Mouse (Mus musculus): ENCODE results near the gene Paxx. TPM values are rescaled to one million over a fixed set of nuclear protein-coding genes. Genes with fewer than 3 reads are reported as not detected.

Gene Paxx
- 38.3 and 54.9 TPM in 2 replicates for total RNA-seq (2017)

DNA sequence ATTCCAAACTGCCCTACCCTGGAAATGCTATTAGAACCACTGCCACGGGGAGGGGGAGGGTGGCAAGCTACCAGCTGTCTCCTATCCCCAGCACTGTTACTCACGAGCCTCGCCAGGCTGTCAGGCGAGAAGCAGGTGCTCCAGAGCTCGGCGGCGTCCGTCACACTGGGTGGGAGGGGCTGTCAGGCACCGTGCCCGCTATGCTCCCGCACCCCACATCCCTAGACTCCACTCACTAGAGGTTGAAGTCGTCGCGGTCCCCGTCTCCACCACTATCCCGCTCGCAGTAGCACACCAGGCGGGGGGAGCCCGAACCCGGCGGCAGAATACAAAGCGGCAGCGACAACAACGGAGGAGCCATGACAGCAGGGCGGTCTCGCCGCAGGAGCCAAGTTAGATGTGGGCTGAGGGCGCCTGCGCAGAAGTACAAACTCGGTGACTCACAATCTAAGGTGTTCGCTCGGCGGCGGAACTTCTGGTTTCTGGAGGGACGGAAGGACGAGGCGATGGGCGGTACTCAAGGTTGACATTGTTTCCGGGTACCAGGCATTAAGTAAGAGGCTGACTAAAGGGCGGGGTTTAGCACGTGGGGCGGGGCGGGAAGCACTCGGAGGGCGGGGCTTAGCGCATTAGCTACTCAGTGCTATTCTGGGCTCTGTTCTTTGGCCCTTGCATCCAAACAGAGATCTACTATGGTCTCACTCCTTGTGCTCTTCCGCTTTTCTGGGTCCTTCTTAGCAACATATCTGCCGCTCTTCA lies at the start of gene Paxx:
Gene Paxx (minus strand): TSS at position 544 of the 759 bp plus-strand sequence.
- peak; percentile 88 for ATAC-seq (ENCODE audit: extremely low read depth, insufficient number of reproducible peaks, low FRiP score, poor library complexity, severe bottlenecking)

DNA sequence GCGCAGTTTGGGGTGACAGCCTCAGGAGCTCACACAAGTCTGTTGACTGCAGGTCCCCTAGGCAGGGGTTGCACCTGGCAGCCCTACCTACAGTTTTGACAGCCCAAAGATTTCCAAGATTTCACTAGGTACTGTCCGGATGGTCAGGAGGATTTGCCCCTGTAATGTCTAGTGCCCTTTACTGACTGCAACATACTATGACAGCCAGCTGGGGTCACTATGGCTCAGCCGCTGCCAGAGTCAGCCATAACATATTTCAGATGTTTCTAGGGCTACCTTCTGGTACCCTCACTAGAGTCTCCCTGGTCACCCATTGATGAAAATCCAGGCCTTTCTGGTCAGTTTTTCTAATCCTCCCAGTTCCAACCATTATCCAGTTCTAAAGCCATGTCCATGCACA lies 49.0 kb upstream of the Paxx start:
- ATAC-seq (ENCODE audit: extremely low read depth, insufficient number of reproducible peaks, low FRiP score, poor library complexity, severe bottlenecking), result 0 out of 2 replicates have a peak, but pooled peaks have one; percentile 27

DNA sequence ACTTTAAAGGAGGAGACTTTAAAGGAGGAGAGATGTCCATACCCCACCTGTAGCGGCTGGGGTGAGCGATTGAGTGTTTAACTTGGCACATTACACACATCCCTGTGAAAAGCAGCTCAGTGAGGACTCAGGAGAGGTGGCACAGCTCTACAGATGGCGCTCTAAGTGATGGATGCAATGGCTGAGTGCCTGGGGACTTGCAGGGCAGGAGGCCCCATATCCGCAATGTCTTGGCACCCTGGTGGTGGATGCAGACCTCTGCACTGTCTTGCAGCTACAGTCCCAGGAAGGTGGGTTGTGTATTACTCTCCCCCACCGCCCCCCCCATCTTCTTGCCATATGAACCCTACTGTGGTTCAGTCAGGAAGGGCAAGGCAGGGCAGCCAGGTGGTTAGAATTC lies 46.1 kb upstream of the Paxx start:
- ATAC-seq (ENCODE audit: extremely low read depth, insufficient number of reproducible peaks, low FRiP score, poor library complexity, severe bottlenecking), result no peak

DNA sequence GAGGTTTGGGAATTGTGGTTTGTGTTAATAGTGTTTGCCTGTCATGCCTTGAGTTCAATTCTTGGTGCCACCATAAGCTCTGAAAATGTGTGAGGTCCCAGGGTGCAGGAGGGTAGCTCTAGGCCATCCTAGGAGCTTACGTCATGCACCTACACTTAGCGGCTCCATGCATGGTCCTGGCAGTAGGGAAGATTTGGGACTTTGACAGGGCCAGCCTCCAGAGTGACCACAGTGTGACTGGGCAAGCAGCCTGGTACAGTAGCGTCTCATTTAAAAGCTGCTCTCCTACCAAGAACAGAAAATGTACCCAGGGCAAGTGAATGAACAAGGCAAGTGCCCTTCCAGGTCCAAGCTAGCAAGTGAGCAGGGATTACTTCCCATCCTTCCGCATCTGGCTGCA lies 45.0 kb upstream of the Paxx start:
- ATAC-seq (ENCODE audit: extremely low read depth, insufficient number of reproducible peaks, low FRiP score, poor library complexity, severe bottlenecking), result no peak

DNA sequence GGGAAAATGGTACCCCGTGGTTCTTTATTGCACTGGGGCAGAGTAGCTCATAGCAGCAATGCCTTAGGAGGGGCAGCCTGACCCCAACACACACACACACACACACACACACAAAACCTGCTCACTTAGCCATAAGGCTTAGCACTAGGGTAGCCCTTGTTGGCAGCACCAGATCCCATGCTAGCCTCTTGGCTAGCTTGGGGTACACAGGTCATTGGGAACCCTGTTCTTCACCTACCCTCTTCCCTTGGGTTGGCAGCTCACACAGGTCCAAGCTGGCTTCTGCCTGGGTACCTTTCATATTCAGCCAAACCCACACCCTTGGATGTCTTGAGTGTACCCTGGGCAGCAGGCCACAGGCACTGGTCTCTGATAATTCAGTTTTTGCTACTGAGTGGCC lies 44.1 kb upstream of the Paxx start:
- no peak for ATAC-seq (ENCODE audit: extremely low read depth, insufficient number of reproducible peaks, low FRiP score, poor library complexity, severe bottlenecking)

GRCm38 (mm10) chr2:25504538-25504937 lies 43.6 kb upstream of the Paxx start:
- ATAC-seq (ENCODE audit: extremely low read depth, insufficient number of reproducible peaks, low FRiP score, poor library complexity, severe bottlenecking), result no peak

- no peak for ATAC-seq (ENCODE audit: extremely low read depth, insufficient number of reproducible peaks, low FRiP score, poor library complexity, severe bottlenecking)
These were observed 41.8 kb upstream of the Paxx start for GRCm38 (mm10) chr2:25502726-25503125.

DNA sequence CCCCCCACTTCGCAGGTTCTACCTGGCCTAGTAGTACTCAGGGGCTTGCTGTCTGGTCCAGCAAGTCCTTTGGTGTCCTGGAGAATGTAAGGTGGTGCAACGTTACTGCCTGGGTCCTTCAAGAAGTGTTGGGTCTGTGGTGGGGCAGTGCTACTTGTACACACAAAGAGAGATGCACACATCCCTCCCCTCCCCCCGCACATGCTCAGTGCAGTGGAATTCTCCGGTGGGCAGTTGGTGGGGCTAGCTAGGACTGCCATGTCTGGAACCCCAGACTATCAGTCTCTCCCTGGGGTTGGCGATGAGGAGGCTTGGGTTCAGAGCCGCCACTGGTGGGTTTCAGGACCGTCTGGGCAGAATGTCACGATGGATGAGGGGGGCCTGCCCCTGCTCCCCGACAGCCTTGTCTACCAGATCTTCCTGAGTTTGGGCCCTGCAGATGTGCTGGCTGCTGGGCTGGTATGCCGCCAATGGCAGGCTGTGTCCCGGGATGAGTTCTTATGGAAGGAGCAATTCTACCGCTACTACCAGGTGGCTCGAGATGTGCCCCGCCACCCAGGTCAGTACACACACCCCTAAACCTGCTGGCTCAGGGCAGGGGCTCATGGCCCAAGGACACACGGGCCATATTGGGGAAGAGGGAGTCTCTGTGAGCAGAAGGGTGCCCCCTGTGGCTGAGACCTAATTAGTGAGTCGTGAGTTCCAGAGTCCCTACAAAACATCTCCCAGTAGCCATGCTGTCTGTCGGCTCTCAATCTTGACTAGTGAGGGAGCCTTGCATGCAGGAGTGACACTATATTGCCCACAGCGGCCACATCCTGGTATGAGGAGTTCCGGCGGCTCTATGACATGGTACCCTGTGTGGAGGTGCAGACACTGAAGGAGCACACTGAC lies 40.9 kb upstream of the Paxx start, which contains the start of gene C8g:
Gene C8g (minus strand): TSS at position 127 of the 894 bp plus-strand sequence.
- no peak for ATAC-seq (ENCODE audit: extremely low read depth, insufficient number of reproducible peaks, low FRiP score, poor library complexity, severe bottlenecking)

GRCm38 (mm10) chr2:25500576-25501405 lies 39.9 kb upstream of the Paxx start, which contains the start of gene Fbxw5:
Gene Fbxw5, plus strand, starts transcription at chr2:25500750.
- ATAC-seq (ENCODE audit: extremely low read depth, insufficient number of reproducible peaks, low FRiP score, poor library complexity, severe bottlenecking), result peak; percentile 80

DNA sequence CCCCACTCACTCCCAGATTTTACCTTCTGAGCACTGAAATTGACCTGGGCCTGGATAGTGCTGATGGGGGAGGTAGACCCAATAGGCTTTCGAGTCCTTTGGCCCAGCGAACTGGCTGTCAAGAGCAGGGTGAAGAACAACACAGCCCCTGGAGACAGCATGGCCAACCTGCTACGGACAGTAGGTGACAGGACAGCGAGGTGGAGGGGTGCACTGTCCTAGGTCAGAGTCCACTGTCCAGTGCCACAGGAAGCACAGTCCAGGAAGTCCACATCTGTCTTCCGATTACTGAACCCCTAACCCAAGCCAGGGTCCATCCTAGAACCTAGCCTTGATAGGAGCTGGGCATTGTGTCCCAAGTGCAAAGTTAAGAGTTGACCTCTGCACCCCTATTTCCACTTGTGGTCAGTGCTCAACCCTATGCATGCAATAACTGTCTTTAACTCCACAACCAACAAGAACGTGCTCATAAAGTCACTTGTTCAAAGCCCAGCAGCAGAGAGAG lies 39.2 kb upstream of the Paxx start:
- no peak for ATAC-seq (ENCODE audit: extremely low read depth, insufficient number of reproducible peaks, low FRiP score, poor library complexity, severe bottlenecking)

DNA sequence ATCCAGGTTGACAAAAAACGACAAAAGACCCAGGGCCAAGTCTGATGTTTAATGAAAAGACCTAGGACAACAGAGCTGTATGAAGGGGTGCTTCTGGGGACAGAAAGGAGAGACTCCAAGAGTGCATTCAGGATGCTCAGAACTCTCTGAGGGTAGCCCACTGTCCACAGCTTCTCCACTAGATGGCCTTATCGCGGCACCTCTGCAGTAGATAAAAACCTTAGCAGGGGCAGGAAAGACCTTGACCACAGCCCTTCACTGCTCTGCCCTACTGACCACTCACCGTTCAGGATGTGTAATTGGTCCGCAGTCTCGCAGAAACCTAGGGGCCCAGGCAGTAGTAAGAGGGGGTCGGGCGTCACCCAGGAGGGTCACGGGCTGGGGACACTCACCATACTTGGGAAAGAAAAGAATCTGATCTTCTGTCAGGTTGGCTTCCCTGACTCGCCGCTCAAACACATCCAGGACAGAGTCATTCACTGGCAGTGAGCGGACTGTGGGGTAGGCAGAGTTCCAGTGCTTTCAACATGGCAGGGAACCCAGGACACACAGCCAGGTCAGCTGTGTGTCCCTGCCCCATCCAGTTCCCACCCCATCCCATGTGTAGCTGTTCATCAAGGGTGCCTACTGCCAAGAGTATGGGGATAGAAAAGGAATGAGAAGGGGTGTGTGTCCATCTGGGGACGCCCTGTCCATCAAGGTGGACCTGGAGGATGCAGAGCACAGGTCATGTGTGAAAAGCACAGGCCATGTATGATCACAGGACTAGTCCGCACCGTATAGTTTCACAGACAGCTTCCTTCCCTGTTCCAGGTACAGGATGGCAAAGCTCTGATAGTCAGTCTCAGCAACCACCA lies 38.0 kb upstream of the Paxx start:
- ATAC-seq (ENCODE audit: extremely low read depth, insufficient number of reproducible peaks, low FRiP score, poor library complexity, severe bottlenecking), result no peak

- no peak for ATAC-seq (ENCODE audit: extremely low read depth, insufficient number of reproducible peaks, low FRiP score, poor library complexity, severe bottlenecking)
These were observed 37.1 kb upstream of the Paxx start for GRCm38 (mm10) chr2:25497846-25498575.

DNA sequence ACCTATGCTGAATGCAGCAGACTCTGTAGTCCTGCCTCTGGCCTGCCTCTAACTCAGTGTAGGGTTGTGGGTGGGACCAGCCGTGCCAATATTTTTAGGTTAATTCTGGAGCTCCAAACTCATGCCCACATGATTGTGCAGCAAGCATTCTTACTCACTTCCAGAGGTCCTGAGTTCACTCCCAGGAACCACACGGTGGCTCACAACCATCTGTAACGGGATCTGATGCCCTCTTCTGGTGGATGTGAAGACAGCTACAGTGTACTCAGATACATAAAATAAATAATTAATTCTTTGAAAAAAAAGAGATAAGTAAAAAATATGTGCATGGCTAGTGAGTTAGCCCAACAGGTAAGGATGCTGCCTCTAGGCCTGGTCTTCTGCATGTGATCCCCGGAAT lies 35.6 kb upstream of the Paxx start:
- ATAC-seq (ENCODE audit: extremely low read depth, insufficient number of reproducible peaks, low FRiP score, poor library complexity, severe bottlenecking), result no peak

DNA sequence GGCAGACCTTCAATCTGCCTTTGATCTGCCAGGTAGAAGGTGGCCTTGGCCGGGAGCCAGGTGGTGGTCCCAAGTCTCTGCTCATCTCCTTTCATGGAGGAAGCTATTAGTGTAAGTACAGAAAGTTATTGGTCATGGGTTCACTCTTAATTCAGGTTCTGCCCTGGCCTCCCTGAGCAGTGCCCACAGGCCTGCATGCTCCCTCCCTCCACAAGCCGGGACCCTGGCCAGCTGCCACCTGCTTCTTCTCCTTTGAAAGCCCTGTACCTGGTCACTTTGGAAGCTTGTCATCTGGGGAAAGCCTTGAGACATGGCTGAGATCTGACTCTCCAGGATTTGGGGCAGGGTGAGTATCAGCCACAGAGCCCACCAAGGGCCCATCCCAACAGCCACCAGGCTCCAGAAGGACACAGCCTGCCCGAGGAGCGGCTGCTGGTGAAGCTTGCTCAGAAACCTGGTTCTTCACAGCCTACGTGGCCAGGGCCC lies 32.6 kb upstream of the Paxx start, which contains the start of gene Lcn12:
Gene Lcn12 (minus strand): TSS at position 436 of the 486 bp plus-strand sequence.
- no peak for ATAC-seq (ENCODE audit: extremely low read depth, insufficient number of reproducible peaks, low FRiP score, poor library complexity, severe bottlenecking)

DNA sequence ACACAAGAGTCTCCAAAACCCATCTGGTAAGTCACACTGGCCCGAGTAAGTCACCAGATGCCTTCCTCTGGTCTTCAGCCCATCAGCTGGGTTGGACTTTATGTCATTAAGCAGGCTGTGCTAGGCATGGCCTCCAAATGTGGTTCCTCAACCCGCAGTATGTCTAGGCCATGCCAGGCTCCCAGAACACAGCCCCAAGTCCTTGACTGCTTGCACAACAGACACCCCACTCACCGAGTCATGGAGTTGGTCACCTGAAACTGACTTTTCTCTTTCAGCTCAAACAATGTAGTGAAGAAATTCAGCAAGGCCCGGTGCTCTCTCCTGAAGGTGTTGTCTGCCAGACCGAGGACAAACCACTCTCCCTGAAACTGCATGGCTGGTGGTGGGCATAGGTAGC lies 32.1 kb upstream of the Paxx start:
- ATAC-seq (ENCODE audit: extremely low read depth, insufficient number of reproducible peaks, low FRiP score, poor library complexity, severe bottlenecking), result no peak

DNA sequence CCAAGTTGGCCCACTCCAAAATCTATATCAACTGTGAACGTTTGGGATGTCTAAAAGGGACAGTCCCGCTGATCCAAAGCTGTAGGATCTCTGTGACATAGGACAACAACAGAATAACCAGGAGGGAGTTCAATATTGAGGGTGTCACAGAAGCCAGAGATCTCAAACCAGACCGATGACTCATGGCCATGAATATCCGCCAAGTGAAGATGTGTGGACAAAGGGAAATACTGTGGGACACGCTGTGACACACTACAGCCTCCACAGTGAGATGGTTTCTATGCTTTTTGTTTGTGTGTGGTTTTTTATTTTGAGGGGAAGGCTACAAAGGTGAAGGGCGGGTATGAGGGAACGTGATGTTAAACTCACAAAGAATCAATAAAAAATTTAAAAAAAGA lies 27.8 kb upstream of the Paxx start:
- no peak for ATAC-seq (ENCODE audit: extremely low read depth, insufficient number of reproducible peaks, low FRiP score, poor library complexity, severe bottlenecking)

DNA sequence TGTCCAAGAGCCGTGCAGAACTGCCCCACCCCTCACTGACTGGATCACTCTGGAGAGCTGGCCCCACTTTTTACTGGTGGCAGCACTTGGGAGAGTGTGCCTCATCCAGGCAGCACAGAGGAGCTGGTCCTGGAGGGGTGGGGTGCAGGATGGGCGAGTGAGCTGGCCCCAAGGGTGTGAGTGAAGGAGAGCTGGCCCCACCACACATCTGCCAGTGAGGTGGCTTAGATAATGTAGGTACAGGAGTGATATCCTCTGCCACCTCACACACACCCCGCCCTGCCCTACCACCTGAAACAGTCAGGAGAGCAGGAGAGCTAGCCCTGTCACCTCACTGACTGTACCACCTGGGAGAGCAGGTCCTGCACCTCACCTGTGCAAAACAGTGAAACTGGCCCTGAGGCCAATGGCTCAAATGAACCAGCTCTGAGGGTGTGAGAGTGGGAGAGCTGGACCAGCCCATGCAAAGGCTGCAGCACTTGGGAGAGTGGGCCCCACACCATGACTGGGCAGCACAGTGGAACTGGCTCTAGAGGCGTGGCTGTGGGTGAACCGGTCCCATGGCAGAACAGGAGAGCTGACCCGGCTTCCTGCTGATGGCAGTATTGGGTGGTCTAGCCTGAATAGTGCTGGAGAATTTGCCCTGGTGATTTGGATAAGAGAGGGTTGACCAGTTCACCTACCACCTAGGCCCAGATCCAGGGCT lies 27.2 kb upstream of the Paxx start:
- ATAC-seq (ENCODE audit: extremely low read depth, insufficient number of reproducible peaks, low FRiP score, poor library complexity, severe bottlenecking), result no peak
